Mouse (Mus musculus) spleen, postnatal 14 days (tissue): ENCODE data around the gene 4933402E13Rik.

Source experiments
- DNase-seq, 2 experiments: peaks; one replicate each; pipeline ENCODE4 v3.0.0; 2021 to 2022; ENCODE audit warnings: low spot score in 2 of 2

4933402E13Rik gene

DNA sequence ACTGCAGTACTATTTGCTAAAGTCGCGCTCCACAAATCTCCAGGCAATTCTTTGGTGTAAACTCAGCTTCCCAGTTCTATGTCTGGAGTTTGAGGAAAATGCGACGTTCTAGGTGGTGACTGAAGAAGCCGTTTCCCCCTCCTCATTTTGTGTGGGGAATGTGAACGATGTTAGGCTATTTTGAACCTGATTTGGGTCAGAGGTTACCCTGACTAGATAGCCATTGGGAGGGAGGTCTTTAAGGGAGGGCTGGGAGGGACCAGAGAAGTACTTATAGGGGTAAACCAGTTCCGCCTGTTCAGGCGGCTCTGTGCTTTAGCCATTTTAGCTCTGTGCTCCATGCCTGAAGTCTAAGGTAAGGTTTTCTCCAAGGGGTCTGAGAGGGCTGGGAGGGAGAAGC is at the start of gene 4933402E13Rik:
4933402E13Rik (plus strand) TSS at position 301 of the 400 bp plus-strand sequence.
- DNase-seq = no peak
